Mouse (Mus musculus) MEL-GATA-1-ER (cell line): ENCODE measurements around the gene Echs1.

Source experiments
- DNase-seq: peaks from one replicate; pipeline ENCODE4 v3.0.0-alpha.2; 2012; ENCODE audit warnings: low read depth; ENCODE audit errors: extremely low read depth

The Echs1 gene

DNA sequence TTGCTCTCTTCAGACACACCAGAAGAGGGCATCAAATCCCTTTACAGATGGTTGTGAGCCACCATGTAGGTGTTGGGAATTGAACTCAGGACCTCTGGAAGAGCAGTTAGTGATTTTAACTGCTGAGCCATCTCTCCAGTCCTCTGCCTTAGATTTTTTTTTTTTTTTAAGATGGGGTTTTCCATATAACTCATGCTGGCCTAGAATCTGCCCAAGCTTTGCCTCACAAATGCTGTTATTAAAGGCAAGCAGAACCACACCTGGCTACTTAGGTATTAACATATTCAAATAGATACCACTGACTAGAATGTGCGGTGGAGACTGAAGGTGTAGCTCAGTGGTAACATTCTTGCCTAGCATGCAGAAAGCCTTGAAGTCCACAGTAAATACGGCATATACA is 4.2 kb upstream of the Echs1 start:
- DNase-seq, result no peak

DNA sequence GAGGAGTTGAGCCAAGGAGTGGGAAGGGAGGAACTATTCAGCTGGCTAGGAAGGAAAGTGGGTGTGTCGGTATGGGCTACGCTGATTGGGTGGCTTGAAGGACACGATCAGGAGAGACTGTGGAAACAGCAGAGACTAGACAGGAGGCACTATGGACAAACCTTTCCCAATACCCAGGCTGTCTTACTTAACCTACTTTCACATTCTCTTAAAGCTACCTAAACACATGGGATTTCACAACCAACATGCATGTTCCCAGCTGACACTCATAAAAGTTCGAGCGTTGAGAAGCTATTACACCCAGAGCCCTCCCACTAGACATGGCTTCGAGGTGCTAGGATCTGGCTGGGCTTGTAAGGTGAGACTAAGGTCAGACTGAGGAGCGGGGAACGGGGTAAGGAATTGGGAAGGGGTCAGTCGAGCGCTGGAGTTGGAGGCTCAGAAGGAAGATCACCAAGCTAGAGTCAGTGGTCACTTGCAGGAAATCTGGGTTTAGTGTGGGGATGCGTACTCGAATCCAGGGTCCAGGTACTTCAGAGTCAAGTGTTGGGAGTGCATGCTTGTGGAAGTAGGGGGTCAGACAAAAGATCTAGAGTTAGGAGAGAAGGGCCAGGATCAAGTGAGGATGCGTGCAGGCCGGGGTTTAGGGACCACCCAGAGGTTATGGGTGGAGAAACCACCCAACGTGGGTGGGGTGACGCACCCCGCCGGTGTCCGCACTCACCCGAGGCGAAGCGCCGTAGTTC is 520 bp downstream of the Echs1 start, which contains the start of gene Paox:
Gene Paox (plus strand): TSS at position 217 of the 746 bp plus-strand sequence.
- no peak for DNase-seq

DNA sequence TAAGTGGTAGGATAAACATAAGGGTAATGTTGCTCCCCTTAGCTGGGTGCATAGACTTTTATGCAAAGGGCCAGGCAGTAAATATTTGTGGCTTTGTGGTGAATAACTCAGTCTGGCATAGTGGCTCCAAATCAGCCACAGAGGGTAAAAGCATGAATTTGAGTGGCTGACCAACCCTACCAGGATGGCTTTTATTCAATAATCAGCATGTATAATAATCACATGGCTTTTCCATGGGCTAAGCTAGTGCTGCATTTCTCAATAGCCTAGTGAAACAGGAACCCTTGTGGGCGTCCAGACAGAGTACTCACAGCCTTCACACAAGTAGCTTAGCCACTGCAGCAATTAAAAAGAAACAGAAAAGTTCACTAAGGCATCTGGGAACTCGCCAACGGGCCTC is 4.3 kb downstream of the Echs1 start:
- no peak for DNase-seq

DNA sequence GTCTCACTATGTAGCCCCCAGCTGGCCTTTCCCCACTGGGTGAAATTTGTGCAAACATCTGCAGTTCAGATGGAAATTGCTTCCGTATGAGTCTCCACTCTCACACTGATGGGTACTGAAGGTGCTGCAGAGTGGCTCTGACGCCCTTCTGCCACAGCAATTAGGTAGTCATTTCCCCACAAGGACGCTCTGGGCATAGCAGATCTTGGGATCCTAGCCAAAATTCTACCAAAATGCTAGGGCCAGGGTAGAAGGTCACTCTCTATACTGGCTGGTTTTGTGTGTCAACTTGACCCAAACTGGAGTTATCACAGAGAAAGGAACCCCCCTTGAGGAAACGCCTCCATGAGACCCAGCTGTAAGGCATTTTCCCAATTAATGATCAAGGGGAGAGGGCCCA is 12.3 kb downstream of the Echs1 start:
- DNase-seq, result no peak

DNA sequence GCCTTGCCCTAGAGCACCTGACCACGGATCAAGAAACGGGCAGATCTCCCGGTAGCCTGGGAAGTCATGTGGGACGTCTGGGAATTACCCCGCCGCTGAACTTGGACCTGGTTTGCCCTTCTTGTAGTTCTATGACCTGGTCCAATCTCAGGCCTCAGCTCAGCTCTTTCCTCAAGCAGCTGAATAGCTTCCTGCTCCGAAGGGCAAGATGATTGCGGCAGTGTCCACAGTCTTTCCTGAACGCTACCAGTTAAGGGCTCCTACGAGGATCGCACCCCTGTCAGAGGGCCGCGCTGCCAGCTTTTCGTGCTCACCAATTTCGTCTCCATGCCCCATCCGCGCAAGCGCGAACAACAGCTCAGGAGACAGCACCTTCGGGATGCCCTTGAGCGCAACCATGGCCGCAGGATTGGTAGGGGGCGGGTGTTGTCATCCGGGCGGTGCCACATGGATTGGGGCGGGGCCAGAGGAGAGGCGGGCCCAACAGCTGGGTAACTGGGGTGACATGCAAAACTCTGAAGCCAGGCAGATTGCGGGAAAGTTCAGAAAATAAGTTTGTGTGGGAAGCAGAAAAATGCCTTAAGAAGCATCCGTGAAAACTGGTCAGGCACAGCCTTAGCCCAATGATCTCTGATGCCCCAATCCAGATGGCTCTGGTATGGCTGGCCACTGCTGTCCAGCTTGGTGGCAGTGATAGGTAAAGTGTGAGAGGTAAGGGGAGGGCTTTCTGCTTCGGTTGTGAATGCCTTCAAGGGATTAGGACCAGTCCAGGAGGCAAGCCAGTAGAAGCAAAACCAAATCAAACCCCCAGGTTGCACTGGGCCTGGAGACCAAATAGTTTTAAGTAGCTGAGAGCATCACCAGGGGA is 14.0 kb downstream of the Echs1 start, which contains the start of gene Fuom:
Gene Fuom (minus strand): TSS at position 449 of the 868 bp plus-strand sequence.
- peak; percentile 41 for DNase-seq

DNA sequence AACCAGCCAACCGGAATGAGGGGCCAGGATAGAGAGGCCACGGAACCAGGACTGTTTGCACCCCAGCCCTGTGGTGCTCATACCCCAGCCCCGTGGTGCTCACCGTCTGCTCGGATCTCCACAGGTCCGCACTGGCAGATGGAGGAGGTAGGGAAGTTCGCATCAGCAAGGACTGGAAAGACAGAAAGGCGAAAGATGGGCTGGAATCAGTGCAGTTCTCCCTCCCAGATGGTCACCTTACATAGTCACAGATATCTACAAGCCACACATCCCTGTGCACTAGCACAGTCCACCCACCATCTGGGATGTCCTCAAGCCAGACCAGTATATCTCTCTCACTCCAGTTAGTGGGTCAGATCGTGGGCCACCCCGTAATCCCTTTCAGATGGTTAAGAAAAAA is 14.8 kb downstream of the Echs1 start:
- DNase-seq, result no peak

DNA sequence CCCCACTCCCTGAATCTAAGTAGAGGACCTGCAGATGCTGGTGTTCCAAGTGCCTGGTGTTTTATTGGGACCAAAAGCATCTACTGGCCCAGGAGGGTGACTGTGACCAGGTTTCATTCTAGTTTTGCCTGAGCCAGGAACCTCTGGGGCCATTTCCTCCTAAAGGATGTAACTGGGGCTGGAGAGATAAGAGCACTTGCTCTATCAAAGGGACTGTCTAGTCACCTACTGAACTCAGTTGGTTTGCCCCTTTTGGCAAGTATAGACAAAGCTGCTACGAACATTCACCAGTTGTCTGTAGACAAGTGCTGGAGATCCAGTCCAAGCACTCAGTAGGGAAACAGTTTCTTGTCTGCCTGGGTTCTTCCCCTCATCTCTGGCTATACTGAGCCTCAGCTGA is 17.8 kb downstream of the Echs1 start:
- DNase-seq, result peak; percentile 39

DNA sequence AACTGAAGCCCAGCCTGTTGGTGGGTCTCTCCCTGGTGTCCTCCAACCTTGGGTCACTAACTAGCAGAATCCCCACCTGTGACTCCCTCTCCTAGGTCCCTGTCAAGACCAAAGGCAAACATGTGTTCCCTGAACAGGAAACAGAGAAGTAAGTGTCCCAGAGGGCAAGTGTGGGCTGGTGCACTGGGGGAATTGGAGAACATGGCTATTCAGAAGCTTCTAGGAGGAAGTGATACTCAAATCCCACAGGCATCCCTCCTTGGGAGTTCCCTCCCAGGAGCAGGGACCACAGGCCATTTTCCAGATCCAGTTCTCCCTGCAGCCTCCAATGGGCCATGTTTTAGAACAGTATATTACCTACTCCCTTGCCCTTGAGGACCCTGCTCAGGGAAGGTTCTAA is 20.2 kb downstream of the Echs1 start:
- DNase-seq, result no peak

DNA sequence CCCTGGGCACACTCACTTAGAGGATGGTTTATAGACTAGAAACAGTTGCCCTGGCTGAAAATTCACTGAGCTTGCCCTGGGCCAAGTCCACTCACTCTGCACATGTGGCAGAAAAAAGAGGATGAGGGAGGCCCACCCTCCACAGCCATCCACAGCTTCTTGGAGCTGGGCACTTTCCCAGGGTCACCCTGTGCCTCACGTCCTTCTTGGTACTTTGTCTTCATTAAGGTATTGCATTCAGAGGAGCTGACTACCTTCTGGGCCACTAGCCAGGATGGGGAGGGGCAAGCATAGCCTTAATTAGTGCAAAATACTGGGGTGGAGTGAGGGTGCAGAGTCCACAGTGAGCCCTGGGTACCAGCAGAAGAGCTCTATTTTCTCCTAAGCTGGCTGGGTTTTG is 20.7 kb downstream of the Echs1 start:
- DNase-seq, result no peak

DNA sequence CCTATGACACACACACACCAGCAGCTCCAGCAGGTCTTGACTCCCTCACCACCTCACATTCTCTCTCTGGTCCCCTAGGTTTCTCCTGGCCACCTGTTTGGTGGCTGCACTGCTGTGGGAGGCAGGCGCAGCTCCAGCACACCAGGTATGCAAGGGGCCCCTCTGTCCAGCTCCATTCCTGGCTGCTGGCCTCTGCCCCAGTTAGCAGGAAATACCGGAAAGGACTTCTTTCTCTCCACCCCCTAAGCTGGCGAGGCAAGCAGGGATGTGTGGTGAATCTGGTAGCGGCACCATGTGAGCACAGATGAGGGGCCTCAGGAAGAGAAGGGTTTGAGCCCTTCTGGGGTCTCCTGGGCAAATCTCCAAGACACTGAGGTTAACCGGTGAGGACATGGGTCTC is 21.3 kb downstream of the Echs1 start:
- no peak for DNase-seq

DNA sequence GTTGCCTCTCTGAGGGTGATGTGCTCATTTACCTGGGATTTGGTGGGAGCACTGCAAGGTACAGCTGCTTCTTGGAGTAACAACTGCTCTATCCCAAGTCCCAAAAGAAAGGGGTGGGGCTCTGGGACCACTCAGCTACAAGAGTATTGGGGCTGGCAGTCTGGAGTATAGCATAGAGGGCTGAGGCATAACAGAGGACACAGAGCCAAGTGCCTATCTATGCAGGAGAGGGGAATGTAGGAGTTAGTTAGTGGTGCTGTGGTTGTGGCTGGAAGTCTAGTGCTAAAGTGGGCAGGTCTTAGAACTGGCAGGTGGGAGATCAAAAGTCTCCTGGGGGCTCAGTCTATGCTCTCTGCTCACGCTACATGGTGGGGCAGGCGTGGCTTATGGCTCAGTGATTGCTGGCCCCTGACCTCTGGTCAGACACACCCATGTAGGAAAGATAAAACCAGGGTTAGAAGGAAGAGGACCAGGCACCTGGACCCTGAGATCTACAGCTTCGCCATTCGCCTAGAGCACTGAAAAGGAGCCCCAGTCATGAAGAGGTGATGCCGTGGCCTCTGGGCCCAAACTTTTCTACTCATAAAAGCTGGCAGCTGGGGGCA is 23.2 kb downstream of the Echs1 start, which contains the start of gene Prap1:
Gene Prap1 (plus strand): TSS at position 472 of the 605 bp plus-strand sequence.
- no peak for DNase-seq

DNA sequence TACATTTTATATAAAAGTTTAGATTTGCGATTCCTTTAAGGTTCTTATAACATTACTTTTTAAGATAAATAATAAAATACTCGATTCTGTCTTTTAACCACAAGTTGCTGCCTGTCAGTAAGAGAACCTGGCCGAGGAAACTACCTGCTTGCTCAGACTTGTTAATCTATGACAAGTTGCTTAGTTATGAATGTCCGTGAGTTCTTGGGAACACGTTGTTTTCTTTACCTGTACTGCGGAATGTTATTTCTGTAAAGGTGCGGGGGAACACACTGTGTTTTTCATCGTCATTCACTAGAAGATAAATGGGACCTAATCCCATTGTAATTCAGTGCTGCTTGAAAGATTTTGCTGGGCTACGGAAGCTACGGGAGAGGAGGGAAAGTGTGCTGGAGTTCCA is 25.7 kb downstream of the Echs1 start:
- DNase-seq, result no peak

DNA sequence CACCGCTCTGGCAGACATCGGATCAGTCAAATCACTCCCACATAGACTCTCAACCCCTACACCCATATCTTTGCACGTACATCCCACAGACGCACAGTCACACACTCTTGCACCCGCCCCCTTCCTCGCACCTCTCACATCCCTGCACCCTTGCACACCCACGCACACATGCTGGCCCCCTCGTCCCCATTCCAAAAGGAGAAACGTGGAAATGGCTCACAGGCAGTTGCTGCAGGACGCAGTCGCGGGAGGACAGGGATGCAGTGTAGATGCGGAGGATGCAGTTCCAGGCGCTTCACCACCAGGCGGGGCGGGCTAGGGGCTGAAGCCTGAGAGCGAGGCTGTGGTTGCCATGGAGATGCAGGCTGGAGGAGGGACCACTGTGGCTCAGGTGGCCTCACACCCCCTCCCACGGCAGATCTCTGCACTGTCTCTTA is 34.0 kb downstream of the Echs1 start, which contains the start of gene Caly:
Gene Caly (minus strand): TSS at position 307 of the 437 bp plus-strand sequence.
- DNase-seq, result no peak

DNA sequence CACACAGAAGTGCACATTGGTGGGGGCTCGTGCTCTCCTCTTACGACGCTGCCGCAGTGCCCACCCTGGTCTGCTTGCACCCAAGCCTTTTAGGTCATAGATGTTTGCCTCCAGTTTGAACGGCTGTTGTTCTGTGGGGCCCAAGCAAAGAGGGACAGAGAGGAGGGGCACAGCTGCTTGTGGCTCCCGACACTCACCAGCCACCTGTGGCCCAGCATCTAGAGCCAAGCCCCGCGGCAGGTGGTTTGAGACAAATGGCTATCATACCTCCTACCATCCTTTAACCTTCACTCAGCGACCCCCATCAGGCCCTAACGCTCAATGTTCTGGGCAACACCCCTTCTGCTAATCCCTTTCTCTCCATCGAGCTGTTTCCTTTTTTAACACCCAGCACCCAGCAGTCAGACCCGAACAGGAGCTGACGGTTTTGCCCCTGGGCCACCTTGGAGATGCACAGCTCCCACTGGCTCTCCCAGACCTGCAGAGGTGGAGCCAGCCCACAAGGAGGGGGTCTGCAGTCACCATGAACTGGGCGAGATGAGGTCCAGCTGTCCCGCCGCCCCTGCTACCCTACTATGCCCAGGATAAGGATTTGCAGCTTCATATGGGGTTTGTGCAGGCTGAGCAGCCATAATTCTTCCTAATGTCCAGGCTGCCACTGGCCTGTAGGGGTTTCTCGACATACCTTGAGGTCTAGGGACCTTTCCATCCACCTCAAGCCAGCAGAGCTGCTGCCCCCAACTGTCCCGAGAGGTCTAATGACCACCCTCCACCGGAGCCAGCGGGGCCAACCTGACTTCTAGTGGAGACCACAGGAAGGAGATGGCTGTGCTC is 34.7 kb downstream of the Echs1 start:
- no peak for DNase-seq

DNA sequence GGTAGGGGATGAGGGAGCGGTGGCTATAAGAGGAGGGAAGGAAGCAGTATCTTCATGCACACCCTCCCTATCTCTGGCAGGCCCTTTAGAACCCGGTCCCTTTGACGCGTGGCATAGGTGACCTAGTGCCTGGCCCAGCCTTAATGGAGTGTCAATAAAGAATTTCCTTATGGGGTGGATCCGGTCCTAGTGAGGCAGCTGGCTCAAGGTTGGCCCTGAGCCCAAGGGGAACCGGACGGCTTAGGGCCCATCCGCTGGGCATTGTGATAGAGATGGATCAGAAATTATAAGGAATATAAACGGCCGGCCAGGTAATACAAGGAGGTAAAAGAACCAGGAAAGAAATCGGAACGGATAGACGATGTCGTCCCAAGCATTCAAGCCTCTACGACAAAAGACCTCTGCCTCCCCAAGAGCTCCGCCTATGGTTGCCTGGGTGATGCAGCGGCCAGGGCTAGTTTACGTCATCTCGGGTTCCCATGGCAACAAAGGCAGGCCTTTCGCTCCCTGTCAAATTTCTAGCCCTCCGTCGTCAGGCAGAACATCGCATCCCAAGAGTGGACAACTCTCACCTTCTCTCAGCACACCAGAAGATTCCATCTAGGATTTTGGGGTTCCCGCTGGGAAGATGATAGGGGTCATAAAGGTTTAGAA is 35.6 kb downstream of the Echs1 start:
- DNase-seq, result no peak

DNA sequence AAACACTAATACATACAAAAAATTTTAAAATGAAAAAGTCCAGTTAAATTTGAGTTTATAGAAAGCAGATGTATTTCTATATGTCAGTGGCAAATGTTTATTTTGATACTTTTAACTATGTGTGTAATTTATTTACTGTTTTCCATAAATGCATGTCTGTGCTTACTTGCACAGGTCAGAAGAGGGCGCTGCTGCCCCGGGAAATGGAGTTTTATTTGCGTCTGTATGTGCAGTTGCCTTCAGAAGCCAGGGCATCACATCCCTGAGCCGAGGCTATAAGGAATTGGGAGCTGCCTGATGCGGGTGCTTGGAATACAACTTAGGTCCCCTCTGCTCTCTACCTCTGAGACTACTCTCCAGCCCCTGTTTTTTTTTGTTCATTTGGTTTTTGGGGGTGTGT is 37.6 kb downstream of the Echs1 start:
- peak; percentile 57 for DNase-seq

DNA sequence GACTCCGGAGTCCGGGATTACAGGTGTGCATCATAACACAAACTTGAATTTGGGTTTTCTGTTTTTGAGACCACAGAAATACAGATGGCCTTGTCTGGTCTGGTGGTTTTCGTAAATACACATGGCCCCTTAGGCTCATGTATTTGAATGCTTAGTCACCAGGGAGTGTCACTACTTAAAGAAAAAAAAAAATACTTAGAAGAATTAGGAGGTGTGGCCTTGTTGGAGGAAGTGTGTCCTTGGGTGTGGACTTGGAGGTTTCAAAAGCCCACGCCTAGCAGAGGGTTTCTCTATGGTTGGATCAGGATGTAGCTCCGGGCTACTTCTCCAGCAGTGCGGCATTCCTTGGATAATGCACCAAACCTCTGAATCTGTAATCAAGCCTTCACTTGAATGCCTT is 38.6 kb downstream of the Echs1 start:
- peak; percentile 43 for DNase-seq

DNA sequence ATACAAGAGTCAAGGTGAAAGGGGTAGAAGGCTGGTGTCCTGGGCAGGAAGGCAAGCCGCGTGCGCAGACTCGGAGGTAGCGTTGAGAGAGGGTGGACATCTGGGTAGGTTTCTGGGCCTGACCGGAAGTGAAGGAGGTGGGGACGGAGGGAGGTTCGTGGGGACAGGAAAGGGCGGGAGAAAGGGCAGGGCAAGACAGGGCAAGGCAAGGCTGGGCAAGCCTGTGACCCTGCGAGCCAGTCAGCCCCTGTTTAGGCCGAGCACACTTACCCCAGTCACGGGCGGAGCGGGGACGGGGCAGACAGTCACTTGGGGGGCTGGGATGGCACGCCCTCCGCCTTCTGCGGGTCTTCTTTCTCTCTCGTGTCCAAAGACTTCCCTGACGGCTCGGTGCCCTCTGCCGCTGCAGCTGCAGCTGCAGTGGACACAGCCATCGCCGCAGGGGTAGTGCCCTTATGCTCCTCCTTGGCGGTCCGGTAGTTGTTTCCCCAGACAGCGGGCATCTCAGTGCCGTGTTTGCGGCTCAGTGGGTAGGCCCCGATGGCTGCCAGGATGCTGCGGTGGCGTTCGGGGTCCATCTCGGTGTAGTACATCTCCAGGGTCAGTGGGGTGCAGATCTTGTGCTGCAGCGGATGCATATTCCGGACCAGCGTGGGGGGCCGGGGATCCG is 46.1 kb downstream of the Echs1 start:
- DNase-seq, result no peak

DNA sequence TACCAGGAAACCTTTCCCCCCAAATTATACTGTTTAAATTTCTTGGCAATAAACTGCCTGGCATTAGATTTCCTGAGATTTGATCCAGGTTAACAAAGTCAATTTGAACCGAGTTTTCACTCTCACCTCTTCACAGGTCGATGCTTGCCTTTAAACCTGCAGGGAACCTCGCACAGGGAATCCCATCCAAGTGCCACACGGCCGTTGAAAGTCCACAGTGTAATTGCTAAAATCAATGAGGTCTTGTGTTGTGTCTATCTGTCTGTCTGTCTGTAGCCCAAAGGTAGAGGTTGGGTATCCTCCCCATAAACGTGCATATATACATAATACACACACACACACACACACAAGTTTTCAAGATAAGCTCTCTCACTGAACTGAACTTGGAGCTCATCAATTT is 48.9 kb downstream of the Echs1 start:
- no peak for DNase-seq

DNA sequence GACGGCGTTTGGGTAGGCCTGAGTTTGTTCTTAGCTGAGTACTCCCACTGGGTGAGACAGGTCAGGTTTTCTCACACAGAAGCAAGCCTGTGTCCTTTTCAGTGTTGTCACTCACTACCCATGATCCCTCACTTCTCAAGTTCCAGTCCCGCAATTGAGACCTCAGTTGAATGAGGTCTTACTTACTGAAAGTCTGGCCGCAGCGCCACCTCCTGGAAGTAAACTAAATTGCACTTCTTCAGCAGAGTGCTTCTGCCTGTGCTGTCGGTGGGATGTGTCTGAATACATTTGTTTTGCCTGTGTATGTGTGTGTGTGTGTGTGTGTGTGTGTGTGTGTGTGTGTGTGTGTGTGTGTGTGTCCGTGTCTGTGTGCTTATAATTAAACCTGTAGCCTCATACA is 53.2 kb downstream of the Echs1 start:
- DNase-seq, result peak; percentile 46
